In the genomic region with DNA sequence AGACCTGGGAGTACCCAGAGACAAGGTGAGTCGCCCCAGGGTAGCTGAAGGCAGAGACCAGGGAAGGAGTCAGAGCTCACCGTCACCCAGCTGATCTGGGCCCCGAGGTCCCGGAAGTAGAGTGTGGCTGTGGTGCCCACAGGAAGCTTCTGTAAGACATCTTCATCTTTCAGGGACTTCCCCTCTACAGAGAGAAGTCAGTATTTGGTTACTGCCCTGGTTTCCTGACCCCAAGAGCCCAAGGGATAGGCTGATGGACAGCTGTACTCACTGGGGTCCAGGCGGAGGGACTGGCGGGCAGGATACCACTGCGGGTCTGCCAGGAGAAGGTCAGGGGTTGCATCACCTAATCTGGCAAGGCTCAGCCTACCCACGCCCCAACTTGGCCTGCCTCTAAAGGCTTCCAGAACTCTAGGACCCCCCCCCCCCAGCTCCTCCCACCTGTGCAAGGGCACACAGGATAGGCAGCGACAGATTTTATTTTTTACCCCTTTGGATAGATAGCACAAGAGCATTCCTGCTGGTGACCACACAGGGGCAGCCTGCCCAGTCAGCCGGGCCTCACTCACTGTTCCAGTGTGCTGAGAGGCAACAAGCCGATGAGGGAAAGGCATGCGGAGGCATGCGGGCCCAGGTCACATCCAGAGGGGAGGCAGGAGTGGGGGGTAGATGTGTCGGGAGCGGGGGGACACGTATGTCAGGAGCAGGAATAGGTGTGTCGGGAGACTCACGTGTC, we compare ENCODE assay signal across 8 mouse cellular contexts. TPM values are rescaled to one million over a fixed set of nuclear protein-coding genes. Genes with fewer than 3 reads are reported as not detected.
DNase-seq lines count a peak whose midpoint lies in the region.

No protein-coding gene starts in this region.

- intact Hi-C loops in gastrocnemius, postnatal 36 days (cut with DNase I) = no loop called here
- intact Hi-C loops in heart, postnatal 36 days (cut with DNase I) = no loop called here

- DNase-seq in gastrocnemius, adult 18-20 months (ENCODE audit: low spot score) = peak; percentile 68
- DNase-seq in gastrocnemius, postnatal 36 days = no peak
- DNase-seq in urinary bladder, postnatal 25 days (ENCODE audit: low spot score) = peak; percentile 5
- no peak for DNase-seq in urinary bladder, postnatal 36 days (ENCODE audit: low spot score in 2 of 2)
- peak; percentile 43 to 54 for DNase-seq in heart, postnatal 36 days
- DNase-seq in lung, postnatal 25 days (ENCODE audit: low spot score) = peak; percentile 58
- peak; percentile 77 for DNase-seq in thymus, postnatal 14 days
- no peak for DNase-seq in ovary, adult 18-20 months (ENCODE audit: low spot score)

RNA-seq across cellular contexts. Expression of a gene that starts 6.8 kb away (rescaled TPM):
- total RNA-seq in gastrocnemius, adult 18-20 months (2021) = 100 to 1,000 TPM; 308 to 352 TPM
- total RNA-seq in gastrocnemius, postnatal 36 days (2021) = 100 to 1,000 TPM; 328 to 346 TPM
- 100 to 1,000 TPM; 712 to 745 TPM for total RNA-seq in heart, postnatal 36 days (2021)

RNA-seq across cellular contexts. Expression of a gene that starts 34.5 kb away (rescaled TPM):
- total RNA-seq in gastrocnemius, adult 18-20 months (2021) = 100 to 1,000 TPM; 512 to 541 TPM
- 100 to 1,000 TPM; 431 to 564 TPM for total RNA-seq in gastrocnemius, postnatal 36 days (2021)
- 100 to 1,000 TPM; 431 to 554 TPM for total RNA-seq in heart, postnatal 36 days (2021)

RNA-seq across cellular contexts. Expression of a gene that starts 34.7 kb away (rescaled TPM):
- 10 to 100 TPM in 1 of 2 experiments, 1 to 10 TPM in 1; 5.9 to 16.7 TPM for total RNA-seq in gastrocnemius, adult 18-20 months (2021)
- total RNA-seq in gastrocnemius, postnatal 36 days (2021) = 1 to 10 TPM; 5.2 to 5.8 TPM
- 10 to 100 TPM; 10.7 to 16.0 TPM for total RNA-seq in heart, postnatal 36 days (2021)

RNA-seq across cellular contexts. Expression of a gene that starts 37.7 kb away (rescaled TPM):
- total RNA-seq in gastrocnemius, adult 18-20 months (2021) = not detected
- total RNA-seq in gastrocnemius, postnatal 36 days (2021) = not detected
- total RNA-seq in heart, postnatal 36 days (2021) = not detected

Comparison
In these comparisons a context has a peak if more than half of its experiments do, and no peak if none do; other contexts are left out.
1. DNase-seq: peak in gastrocnemius, adult 18-20 months (single experiment), urinary bladder, postnatal 25 days (single experiment), heart, postnatal 36 days (2 of 2), lung, postnatal 25 days (single experiment) and thymus, postnatal 14 days (single experiment); none in gastrocnemius, postnatal 36 days (0 of 2), urinary bladder, postnatal 36 days (0 of 2) and ovary, adult 18-20 months (single experiment).